Mouse (Mus musculus) forebrain, embryonic 10.5 days (tissue): ENCODE data around the gene Gm17304. TPM values are rescaled to one million over a fixed set of nuclear protein-coding genes. Genes with fewer than 3 reads are reported as not detected.
A peak's percentile ranks its signal among the peaks of the same experiment; 100 is the strongest.

Experiments
- DNase-seq: peaks from one replicate; pipeline ENCODE4 v3.0.0-alpha.2; 2017; ENCODE audit warnings: low spot score; ENCODE audit errors: extremely low spot score
- H3K27ac ChIP-seq: fragments of 300-500 bp; sonication (generic); 2 replicates; pipeline ENCODE4 v1.5.1; 2016; ENCODE audit warnings: mild to moderate bottlenecking
- H3K27me3 ChIP-seq: fragments of 300-500 bp; sonication (generic); 2 replicates; pipeline ENCODE4 v1.6.1; 2016; ENCODE audit warnings: mild to moderate bottlenecking; ENCODE audit not compliant: poor library complexity, severe bottlenecking
- H3K36me3 ChIP-seq: fragments of 300-500 bp; sonication (generic); replicated peaks from 2 replicates; pipeline ENCODE4 v1.6.1; 2016; ENCODE audit warnings: mild to moderate bottlenecking, moderate library complexity
- H3K4me1 ChIP-seq: fragments of 300-500 bp; sonication (generic); 2 replicates; pipeline ENCODE4 v1.6.1; 2016
- H3K4me3 ChIP-seq: fragments of 300-500 bp; sonication (generic); 2 replicates; pipeline ENCODE4 v1.5.1; 2016; ENCODE audit warnings: mild to moderate bottlenecking, moderate library complexity
- H3K9me3 ChIP-seq: fragments of 300-500 bp; sonication (generic); 2 replicates; pipeline ENCODE4 v1.6.1; 2016; ENCODE audit warnings: mild to moderate bottlenecking, moderate library complexity
- WGBS: fragments of 180-500 bp; shearing (Covaris S2); methylation state at CpG from one replicate; pipeline ENCODE4 v1.1.7; 2016; 5-methylcytosine and 5-hydroxymethylcytosine counted together
- polyA plus RNA-seq: library from polyadenylated mRNA; unstranded; fragments of >200 nt; fragmentation: Nextera tagmentation; extraction: Ambion mirVana; gene quantifications from 2 replicates; pipeline ENCODE4 v1.2.1, GENCODE M21; 2016

Gene Gm17304
- polyA plus RNA-seq: not detected in 2 replicates

- DNase-seq: no peak
- Histone ChIP-seq H3K27ac (no peak within 1 kb of the TSS), H3K36me3 (peaks cover 50% of the 10 kb centered on the region), H3K4me3 (no peak within 1 kb of the TSS), H3K9me3 (no peaks in the 10 kb centered on the region), H3K4me1 (no peaks in the 10 kb centered on the region), H3K27me3 (no peaks in the 10 kb centered on the region)
- WGBS: 94% methylated on average over 4 of the region's 4 CpGs
Measured at GRCm38 (mm10) chr5:106608798-106609197, at the start of gene Gm17304. Gene Gm17304, plus strand, starts transcription at chr5:106609098.

- Histone ChIP-seq H3K36me3 (no peaks in the 10 kb centered on the region), H3K9me3 (no peaks in the 10 kb centered on the region), H3K4me3 (peak overlapping the region; percentile 49), H3K4me1 (peaks cover 68% of the 10 kb centered on the region), H3K27ac (peak overlapping the region; percentile 68), H3K27me3 (peaks cover 100% of the 10 kb centered on the region)
- WGBS: 5% methylated on average over 40 of the region's 40 CpGs
- DNase-seq: no peak
Measured at GRCm38 (mm10) chr5:106560631-106561498, 48.0 kb upstream of the Gm17304 start.

DNA sequence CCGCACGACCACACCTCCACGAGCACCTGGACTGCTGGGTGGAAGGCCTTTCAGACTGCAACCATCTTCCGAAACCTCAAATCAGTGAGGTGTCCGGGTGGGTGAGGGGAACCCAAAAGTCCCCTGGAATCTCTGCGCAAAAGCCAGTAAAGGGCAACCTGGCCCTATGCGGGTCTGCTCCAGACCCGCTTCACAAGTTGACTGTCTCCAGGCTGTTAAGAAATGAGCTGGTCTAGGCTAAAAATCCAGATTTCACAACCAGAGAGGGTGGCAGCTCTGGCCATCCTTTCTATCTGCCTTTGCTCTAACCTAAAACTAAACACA, 47.4 kb upstream of the Gm17304 start:
- peaks cover 100% of the 10 kb centered on the region for H3K27me3 ChIP-seq
- peaks cover 74% of the 10 kb centered on the region for H3K4me1 ChIP-seq
- no peaks in the 10 kb centered on the region for H3K36me3 ChIP-seq
- no peaks in the 10 kb centered on the region for H3K9me3 ChIP-seq
- DNase-seq: no peak
- H3K27ac ChIP-seq: peak overlapping the region; percentile 68
- peak overlapping the region; percentile 49 for H3K4me3 ChIP-seq
- WGBS: 7% methylated on average over 8 of the region's 8 CpGs

GRCm38 (mm10) chr5:106566025-106566424, 42.9 kb upstream of the Gm17304 start:
- peaks cover 3% of the 10 kb centered on the region; the same call in 1 of the 2 replicates for H3K9me3 ChIP-seq
- no peak overlapping the region; the same call in 1 of the 2 replicates for H3K27ac ChIP-seq
- peak overlapping the region; percentile 10; the same call in 1 of the 2 replicates for H3K4me3 ChIP-seq
- peaks cover 100% of the 10 kb centered on the region for H3K27me3 ChIP-seq
- DNase-seq: no peak
- H3K36me3 ChIP-seq: no peaks in the 10 kb centered on the region
- peaks cover 51% of the 10 kb centered on the region for H3K4me1 ChIP-seq
- WGBS: 25% methylated on average over 6 of the region's 6 CpGs

DNA sequence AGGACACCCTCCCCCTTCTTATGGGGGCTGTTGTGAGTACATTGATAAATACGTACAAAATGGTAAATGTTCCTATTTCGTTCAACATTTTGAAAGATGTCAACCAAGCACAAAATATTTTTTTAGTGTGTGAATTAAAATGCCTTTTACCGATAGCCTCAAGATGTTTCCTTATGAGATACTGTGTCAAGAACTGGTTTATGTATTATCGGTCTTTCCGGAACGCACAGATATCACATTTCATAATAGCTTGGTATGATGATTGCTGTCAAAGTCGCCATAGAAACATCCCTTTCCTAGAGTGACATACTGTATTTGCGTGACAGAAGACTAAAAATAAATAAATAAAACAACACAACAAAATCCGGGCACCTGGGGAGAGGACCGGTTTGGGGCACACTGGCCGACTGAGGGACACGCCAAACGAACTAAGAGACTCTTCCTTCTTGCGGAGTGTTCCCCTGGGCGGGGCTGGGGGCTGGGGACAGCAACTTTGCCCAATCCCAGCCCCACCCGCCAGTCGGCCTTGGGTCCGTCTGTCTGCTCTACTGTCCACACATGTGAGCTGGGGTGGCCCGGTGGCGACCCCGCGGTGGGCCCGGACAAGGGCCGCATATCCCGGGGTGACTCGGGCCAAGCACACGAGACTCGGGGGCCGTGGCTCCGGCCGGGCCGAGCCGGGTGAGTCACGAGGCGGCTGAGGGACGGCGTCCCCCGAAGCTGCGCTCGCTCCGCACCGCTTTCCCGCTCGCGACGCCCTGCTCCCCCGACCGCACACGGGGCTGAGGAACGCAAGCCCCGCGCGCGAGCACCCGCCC, 34.9 kb upstream of the Gm17304 start:
- H3K4me3 ChIP-seq: peak overlapping the region; percentile 69
- WGBS: 6% methylated on average over 55 of the region's 55 CpGs
- no peak for DNase-seq
- H3K27me3 ChIP-seq: peaks cover 95% of the 10 kb centered on the region
- peaks cover 7% of the 10 kb centered on the region; the same call in 1 of the 2 replicates for H3K9me3 ChIP-seq
- peaks cover 36% of the 10 kb centered on the region for H3K4me1 ChIP-seq
- peak overlapping the region; percentile 85 for H3K27ac ChIP-seq
- H3K36me3 ChIP-seq: no peaks in the 10 kb centered on the region

GRCm38 (mm10) chr5:106574560-106574946, 34.3 kb upstream of the Gm17304 start:
- under 1% methylated on average over 44 of the region's 45 CpGs for WGBS
- peaks cover 95% of the 10 kb centered on the region for H3K27me3 ChIP-seq
- peak overlapping the region; percentile 85 for H3K27ac ChIP-seq

GRCm38 (mm10) chr5:106575098-106575497, 33.8 kb upstream of the Gm17304 start:
- H3K36me3 ChIP-seq: no peaks in the 10 kb centered on the region
- H3K9me3 ChIP-seq: peaks cover 7% of the 10 kb centered on the region; the same call in 1 of the 2 replicates
- H3K4me3 ChIP-seq: peak overlapping the region; percentile 69
- no peak overlapping the region for H3K27ac ChIP-seq
- H3K4me1 ChIP-seq: peaks cover 36% of the 10 kb centered on the region
- H3K27me3 ChIP-seq: peaks cover 95% of the 10 kb centered on the region
- 30% methylated on average over 4 of the region's 4 CpGs for WGBS
- no peak for DNase-seq

More at GRCm38 (mm10) chr5:106574560-106574946, 34.3 kb upstream of the Gm17304 start:
- Histone ChIP-seq H3K36me3 (no peaks in the 10 kb centered on the region), H3K9me3 (peaks cover 7% of the 10 kb centered on the region; the same call in 1 of the 2 replicates), H3K4me1 (peaks cover 36% of the 10 kb centered on the region), H3K4me3 (peak overlapping the region; percentile 69)
- peak; percentile 88 for DNase-seq

DNA sequence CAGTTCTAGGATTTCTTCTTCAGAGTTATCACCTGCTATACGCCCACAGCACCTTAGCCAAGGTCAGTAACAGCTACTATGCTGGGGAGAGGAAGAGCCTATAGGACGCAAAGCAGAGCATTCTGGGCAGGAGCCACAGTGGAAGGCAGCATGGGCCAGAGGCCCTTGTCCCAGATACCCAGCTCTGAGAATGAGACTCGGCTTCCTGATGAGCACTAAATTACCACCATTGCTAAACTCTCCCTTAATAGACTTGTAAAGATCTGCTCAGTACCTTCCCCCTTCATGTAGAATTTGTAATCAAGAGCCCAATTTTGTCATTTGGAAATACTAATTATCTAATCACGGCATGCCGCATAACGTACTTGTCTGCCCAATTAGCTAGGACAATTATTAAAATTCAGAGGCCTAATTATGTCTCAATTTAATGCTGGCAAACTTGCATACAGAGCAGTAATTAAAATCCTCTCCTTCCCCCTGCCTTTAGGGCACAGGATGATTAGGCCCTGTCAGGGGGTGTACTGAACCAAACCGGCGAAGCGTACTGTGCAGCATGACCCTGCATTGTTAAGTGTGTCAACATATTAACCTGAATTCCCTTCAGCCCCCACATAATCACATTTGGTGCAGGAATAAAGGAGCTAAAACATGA, 31.5 kb upstream of the Gm17304 start:
- Histone ChIP-seq H3K4me3 (no peak overlapping the region), H3K4me1 (peaks cover 36% of the 10 kb centered on the region), H3K27ac (no peak overlapping the region), H3K36me3 (no peaks in the 10 kb centered on the region), H3K27me3 (peaks cover 95% of the 10 kb centered on the region), H3K9me3 (no peaks in the 10 kb centered on the region)
- WGBS: 24% methylated on average over 9 of the region's 9 CpGs
- no peak for DNase-seq

GRCm38 (mm10) chr5:106580943-106581342, 28.0 kb upstream of the Gm17304 start:
- WGBS: 93% methylated on average over 7 of the region's 7 CpGs
- peaks cover 87% of the 10 kb centered on the region for H3K27me3 ChIP-seq
- H3K36me3 ChIP-seq: no peaks in the 10 kb centered on the region
- H3K27ac ChIP-seq: no peak overlapping the region
- no peak for DNase-seq
- H3K4me3 ChIP-seq: no peak overlapping the region
- peaks cover 21% of the 10 kb centered on the region for H3K4me1 ChIP-seq
- H3K9me3 ChIP-seq: no peaks in the 10 kb centered on the region

DNA sequence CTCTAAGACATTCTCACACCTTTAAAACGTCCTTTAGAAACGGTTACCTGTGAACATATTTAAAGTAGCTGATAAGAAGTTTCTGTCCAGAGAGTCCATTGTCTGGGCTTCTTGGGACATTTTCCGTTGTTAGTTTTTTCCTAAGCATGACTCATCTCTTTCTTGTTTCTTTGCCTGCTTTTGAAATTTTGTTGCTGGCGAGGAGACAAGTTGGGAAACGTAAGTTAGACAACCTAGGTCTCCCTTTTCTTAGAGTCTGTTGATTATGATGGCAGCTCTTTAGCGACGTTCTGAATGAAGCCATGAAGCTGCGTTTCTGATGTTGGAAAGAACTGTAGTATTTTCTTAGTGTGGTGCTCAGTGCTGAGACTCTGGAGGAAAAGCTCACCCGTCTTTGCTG, 19.9 kb upstream of the Gm17304 start:
- H3K36me3 ChIP-seq: peaks cover 38% of the 10 kb centered on the region
- no peaks in the 10 kb centered on the region for H3K4me1 ChIP-seq
- WGBS: 95% methylated on average over 9 of the region's 9 CpGs
- no peak overlapping the region for H3K27ac ChIP-seq
- no peak overlapping the region for H3K4me3 ChIP-seq
- H3K27me3 ChIP-seq: peaks cover 11% of the 10 kb centered on the region; the same call in 1 of the 2 replicates
- no peak for DNase-seq
- H3K9me3 ChIP-seq: 0 out of 2 replicates have a peak, but pooled peaks cover 3% of the 10 kb centered on the region

DNA sequence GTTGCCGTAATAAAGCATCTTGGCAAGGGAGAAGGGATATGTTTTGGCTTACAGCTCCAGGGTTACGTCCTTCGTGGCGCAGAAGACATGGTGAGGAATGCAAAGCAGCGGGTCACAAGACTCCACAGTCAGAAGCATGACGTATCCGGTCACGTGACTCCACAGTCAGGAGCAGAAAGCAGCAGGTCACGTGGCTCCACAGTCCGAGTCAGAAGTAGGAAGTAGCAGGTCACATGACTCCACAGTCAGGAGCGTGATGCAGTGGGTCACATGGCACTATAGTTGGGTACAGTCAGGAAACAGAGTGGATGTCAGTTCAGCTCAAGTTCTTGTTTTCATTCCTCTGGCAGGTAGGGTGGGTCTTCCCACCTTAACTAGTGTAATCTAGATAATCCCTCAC, 19.2 kb upstream of the Gm17304 start:
- no peak overlapping the region for H3K27ac ChIP-seq
- peaks cover 38% of the 10 kb centered on the region for H3K36me3 ChIP-seq
- H3K9me3 ChIP-seq: 0 out of 2 replicates have a peak, but pooled peaks cover 3% of the 10 kb centered on the region
- no peak for DNase-seq
- no peak overlapping the region for H3K4me3 ChIP-seq
- 96% methylated on average over 11 of the region's 11 CpGs for WGBS
- H3K4me1 ChIP-seq: no peaks in the 10 kb centered on the region
- peaks cover 5% of the 10 kb centered on the region; the same call in 1 of the 2 replicates for H3K27me3 ChIP-seq

DNA sequence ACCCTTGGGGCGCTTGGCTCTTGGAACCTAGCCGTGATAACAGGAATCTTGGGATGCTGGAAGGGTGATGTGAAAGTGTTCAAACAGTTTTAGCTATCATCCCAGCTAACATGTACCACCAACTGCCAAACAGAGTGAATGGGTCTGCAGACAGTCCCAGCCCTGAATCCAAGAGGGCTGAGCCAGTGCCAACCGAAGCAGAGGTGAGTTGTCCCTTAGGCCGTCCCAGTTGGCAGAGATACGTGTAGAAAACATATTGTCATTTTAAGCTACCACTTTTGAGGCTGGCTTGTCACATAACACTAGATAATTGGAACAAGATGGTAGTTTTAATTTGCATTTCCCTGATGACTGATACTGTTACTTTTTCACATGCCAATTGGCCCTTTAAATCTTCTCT, 18.2 kb upstream of the Gm17304 start:
- Histone ChIP-seq H3K27ac (no peak overlapping the region), H3K9me3 (0 out of 2 replicates have a peak, but pooled peaks cover 3% of the 10 kb centered on the region), H3K4me1 (no peaks in the 10 kb centered on the region), H3K4me3 (no peak overlapping the region), H3K36me3 (peaks cover 38% of the 10 kb centered on the region), H3K27me3 (no peaks in the 10 kb centered on the region)
- WGBS: 91% methylated on average over 5 of the region's 5 CpGs
- DNase-seq: no peak
